Comparison of ENCODE assay signal across 28 mouse cellular contexts in genomic region chr19:7711148-7711547, GRCm38 (mm10). TPM values are rescaled to one million over a fixed set of nuclear protein-coding genes. Genes with fewer than 3 reads are reported as not detected.
"Had no signal": no experiment of that assay in that cellular context is flagged by ENCODE, and none has a peak within 500 bp of the region (broad histone marks: within the 10 kb centered on the region; RNA-seq: fewer than 3 reads in every experiment).

Slc22a19 (minus strand) TSS chr19:7711310.

- H3K4me1 ChIP-seq: heart, embryonic 10.5 days; heart, embryonic 12.5 days; hindbrain, embryonic 10.5 days; hindbrain, embryonic 12.5 days; intestine, embryonic 15.5 days; limb, embryonic 13.5 days; limb, embryonic 15.5 days; liver, embryonic 12.5 days had no signal

- H3K27me3 ChIP-seq: heart, embryonic 12.5 days; hindbrain, embryonic 12.5 days; intestine, embryonic 15.5 days; limb, embryonic 13.5 days; limb, embryonic 15.5 days; liver, embryonic 12.5 days had no signal

- H3K36me3 ChIP-seq: heart, embryonic 10.5 days; heart, embryonic 12.5 days; hindbrain, embryonic 10.5 days; hindbrain, embryonic 12.5 days; intestine, embryonic 15.5 days; limb, embryonic 13.5 days; limb, embryonic 15.5 days; liver, embryonic 12.5 days had no signal

- H3K4me3 ChIP-seq: gastrocnemius, adult 2 months; heart, embryonic 10.5 days; heart, embryonic 12.5 days; hindbrain, embryonic 10.5 days; hindbrain, embryonic 12.5 days; intestine, embryonic 15.5 days; layer of hippocampus, adult 2 months; limb, embryonic 13.5 days; limb, embryonic 15.5 days; liver, embryonic 12.5 days had no signal

- H3K27ac ChIP-seq: gastrocnemius, adult 2 months; heart, embryonic 10.5 days; hindbrain, embryonic 10.5 days; hindbrain, embryonic 12.5 days; hindbrain, embryonic 14.5 days; intestine, embryonic 15.5 days; layer of hippocampus, adult 2 months; limb, embryonic 13.5 days; limb, embryonic 15.5 days; liver, embryonic 12.5 days; liver, embryonic 14.5 days had no signal

- H3K9me3 ChIP-seq: heart, embryonic 10.5 days; heart, embryonic 12.5 days; hindbrain, embryonic 10.5 days; hindbrain, embryonic 12.5 days; intestine, embryonic 15.5 days; limb, embryonic 13.5 days; limb, embryonic 15.5 days; liver, embryonic 12.5 days had no signal

- DNase-seq: gastrocnemius, adult 2 months; gastrocnemius, postnatal 10 days; gastrocnemius, postnatal 25 days; heart, adult 18-20 months; heart, postnatal 10 days; heart, postnatal 4 days; left cerebral cortex, postnatal 4 days had no signal

- ATAC-seq: forebrain, embryonic 16.5 days; hindbrain, embryonic 16.5 days; inflammation-experienced regulatory T-cells, adult 6 months; intestine, embryonic 15.5 days; intestine, postnatal 0 days; liver, embryonic 12.5 days had no signal

- H3K4me2 ChIP-seq: heart, embryonic 12.5 days; hindbrain, embryonic 12.5 days; hindbrain, embryonic 14.5 days; intestine, embryonic 15.5 days; limb, embryonic 13.5 days; limb, embryonic 15.5 days; liver, embryonic 12.5 days had no signal

- H3K9ac ChIP-seq: heart, embryonic 12.5 days; hindbrain, embryonic 12.5 days; hindbrain, embryonic 14.5 days; intestine, embryonic 15.5 days; limb, embryonic 13.5 days; limb, embryonic 15.5 days; liver, embryonic 12.5 days; liver, embryonic 14.5 days had no signal

RNA-seq across cellular contexts. Expression of gene Slc22a19, which starts in this region (rescaled TPM):
- polyA plus RNA-seq: forebrain, embryonic 16.5 days; frontal cortex, adult 2 months; heart, embryonic 10.5 days; heart, embryonic 12.5 days; heart, embryonic 14.5 days; heart, embryonic 16.5 days; hindbrain, embryonic 10.5 days; inflammation-experienced regulatory T-cells, adult 6 months; intestine, embryonic 15.5 days; intestine, postnatal 0 days; limb, embryonic 11.5 days; limb, embryonic 13.5 days; limb, embryonic 15.5 days; liver, adult 2 months; liver, embryonic 12.5 days; liver, embryonic 14.5 days; liver, embryonic 16.5 days had no signal
